Comparison of ENCODE assay signal across 20 mouse cellular contexts in genomic region chr11:93985265-93985664, GRCm38 (mm10). TPM values are rescaled to one million over a fixed set of nuclear protein-coding genes. Genes with fewer than 3 reads are reported as not detected.
A peak's percentile ranks its signal among the peaks of the same experiment; 100 is the strongest.
DNase-seq lines count a peak whose midpoint lies in the region; TF ChIP-seq lines count a peak whose summit lies in the region.
"Had no signal": no experiment of that assay in that cellular context is flagged by ENCODE, and none has a peak within 500 bp of the region (broad histone marks: within the 10 kb centered on the region; RNA-seq: fewer than 3 reads in every experiment).

No protein-coding gene starts in this region.

- TF ChIP-seq EP300 in MEL (IDR thresholded peaks at IDR 0.05; ENCODE audit: low read depth in 1 of 2, low read length in 2 of 2): peak in 1 of 2 experiments; percentile 61; a peak in 2 of 4 replicates

- TF ChIP-seq CTCF in gastrocnemius, adult 2 months (IDR thresholded peaks at IDR 0.05): no peak
- TF ChIP-seq CTCF in MEL (IDR thresholded peaks at IDR 0.05 in 2 of 3, conservative IDR thresholded peaks at IDR 0.05 in 1 of 3; ENCODE audit: control insufficient read depth in 1 of 3, insufficient read depth in 1 of 3, low read depth in 2 of 3, low read length in 3 of 3, poor library complexity in 1 of 3, severe bottlenecking in 1 of 3): no peak

- H3K9ac ChIP-seq in MEL (ENCODE audit: control insufficient read depth, low read depth, low read length, poor library complexity, severe bottlenecking): peak overlapping the region; percentile 38; the same call in 1 of the 2 replicates
- H3K9ac ChIP-seq: embryonic facial prominence, embryonic 12.5 days; forebrain, embryonic 13.5 days; forebrain, embryonic 15.5 days; forebrain, postnatal 0 days had no signal

- no peaks in the 10 kb centered on the region for H3K27me3 ChIP-seq in MEL (ENCODE audit: control insufficient read depth in 1 of 2, insufficient read depth in 2 of 2, low read length in 2 of 2)
- no peaks in the 10 kb centered on the region for H3K27me3 ChIP-seq in splenic B cell, adult 2 months (ENCODE audit: control insufficient read depth, insufficient read depth, low read length, poor library complexity, severe bottlenecking)
- H3K27me3 ChIP-seq in midbrain, embryonic 10.5 days (ENCODE audit: low read depth, poor library complexity, severe bottlenecking): no peaks in the 10 kb centered on the region
- H3K27me3 ChIP-seq: CH12.LX; embryonic facial prominence, embryonic 12.5 days; forebrain, embryonic 13.5 days; forebrain, embryonic 15.5 days had no signal

- intact Hi-C loops in gastrocnemius, adult 2 months (cut with DNase I): no loop called here

- 0 out of 2 replicates have a peak overlapping the region, but pooled peaks have one; percentile 94 for H3K27ac ChIP-seq in gastrocnemius, adult 2 months
- no peak overlapping the region for H3K27ac ChIP-seq in MEL (ENCODE audit: control insufficient read depth, low read depth, low read length)
- H3K27ac ChIP-seq in midbrain, embryonic 10.5 days (replicated peaks): no peak overlapping the region
- H3K27ac ChIP-seq: embryonic facial prominence, embryonic 10.5 days; embryonic facial prominence, embryonic 12.5 days; forebrain, embryonic 13.5 days; forebrain, embryonic 15.5 days had no signal

- H3K4me3 ChIP-seq in gastrocnemius, adult 2 months: no peak overlapping the region
- peak overlapping the region; percentile 21 to 22; a peak in 1 of 4 replicates for H3K4me3 ChIP-seq in MEL (ENCODE audit: control insufficient read depth in 1 of 2, insufficient read depth in 1 of 2, low read depth in 2 of 2, low read length in 2 of 2)
- no peak overlapping the region for H3K4me3 ChIP-seq in midbrain, embryonic 10.5 days
- H3K4me3 ChIP-seq: embryonic facial prominence, embryonic 10.5 days; embryonic facial prominence, embryonic 12.5 days; forebrain, embryonic 13.5 days; forebrain, embryonic 15.5 days had no signal

- no peak for TF ChIP-seq RAD21 in MEL (IDR thresholded peaks at IDR 0.05; ENCODE audit: low read depth, low read length)

- no peaks in the 10 kb centered on the region for H3K9me3 ChIP-seq in MEL (replicated peaks; ENCODE audit: insufficient read depth, low read length)
- H3K9me3 ChIP-seq in midbrain, embryonic 10.5 days (replicated peaks): no peaks in the 10 kb centered on the region
- H3K9me3 ChIP-seq: embryonic facial prominence, embryonic 10.5 days; embryonic facial prominence, embryonic 12.5 days; forebrain, embryonic 13.5 days; forebrain, embryonic 15.5 days; G1E had no signal

- H3K4me1 ChIP-seq in MEL (ENCODE audit: control insufficient read depth in 1 of 2, insufficient read depth in 2 of 2, low read length in 2 of 2): peaks cover 8 to 27% of the 10 kb centered on the region in 2 experiments
- no peaks in the 10 kb centered on the region for H3K4me1 ChIP-seq in midbrain, embryonic 10.5 days
- H3K4me1 ChIP-seq: embryonic facial prominence, embryonic 10.5 days; embryonic facial prominence, embryonic 12.5 days; forebrain, embryonic 13.5 days; forebrain, embryonic 15.5 days had no signal

- TF ChIP-seq POLR2A in MEL (IDR thresholded peaks at IDR 0.05; ENCODE audit: control insufficient read depth in 1 of 2, insufficient read depth in 1 of 2, low read depth in 1 of 2, low read length in 2 of 2, poor library complexity in 1 of 2): no peak

- WGBS in midbrain, embryonic 10.5 days: 87% methylated on average over 5 of the region's 5 CpGs

- DNase-seq in gastrocnemius, adult 2 months: no peak
- no peak for DNase-seq in gastrocnemius, adult 8-10 months (ENCODE audit: low spot score in 2 of 2)
- DNase-seq in MEL (ENCODE audit: low read depth, low spot score): peak; percentile 68
- peak; percentile 56 for DNase-seq in splenic B cell, adult 2 months (ENCODE audit: low read depth, low spot score)
- DNase-seq in midbrain, embryonic 10.5 days (ENCODE audit: low spot score): no peak
- DNase-seq: adrenal gland, adult 2 months; adrenal gland, postnatal 10 days; adrenal gland, postnatal 25 days; cerebellum, adult 11-12 months; cerebellum, adult 2 months; cerebellum, adult 9-10 months; cerebellum, postnatal 10 days; cerebellum, postnatal 25 days; forebrain, postnatal 0 days had no signal

- H3K79me2 ChIP-seq in MEL (ENCODE audit: control insufficient read depth, insufficient read depth, low read length, poor library complexity): no peaks in the 10 kb centered on the region

- peaks cover 0 to 14% of the 10 kb centered on the region in 2 experiments; a peak in 2 of 4 replicates for H3K36me3 ChIP-seq in MEL (ENCODE audit: control insufficient read depth in 1 of 2, insufficient read depth in 2 of 2, low read length in 2 of 2)
- H3K36me3 ChIP-seq in splenic B cell, adult 2 months (ENCODE audit: control insufficient read depth, insufficient read depth, low read length, poor library complexity, severe bottlenecking): no peaks in the 10 kb centered on the region
- no peaks in the 10 kb centered on the region for H3K36me3 ChIP-seq in midbrain, embryonic 10.5 days
- H3K36me3 ChIP-seq: embryonic facial prominence, embryonic 10.5 days; embryonic facial prominence, embryonic 12.5 days; forebrain, embryonic 15.5 days; G1E had no signal

TF ChIP-seq in MEL, 35 proteins besides CTCF, POLR2A, EP300 and RAD21:
- TF ChIP-seq SMC3 (IDR thresholded peaks at IDR 0.05; ENCODE audit: low read depth, low read length) (no peak), ELF1 (IDR thresholded peaks at IDR 0.05; ENCODE audit: low read depth, low read length) (peak; percentile 32; the same call in 1 of the 2 replicates), KAT2A (conservative IDR thresholded peaks at IDR 0.05; ENCODE audit: low read depth, low read length) (no peak), ZKSCAN1 (IDR thresholded peaks at IDR 0.05; ENCODE audit: low read depth, low read length) (0 out of 2 replicates have a peak, but pooled peaks have one; percentile 40), ZMIZ1 (IDR thresholded peaks at IDR 0.05; ENCODE audit: low read depth, low read length) (no peak), ZNF384 (IDR thresholded peaks at IDR 0.05; ENCODE audit: low read depth, low read length) (peak; percentile 75), MYB (IDR thresholded peaks at IDR 0.05; ENCODE audit: low read depth, low read length) (no peak)
TF ChIP-seq in MEL: peak in this region for 3.

RNA-seq across cellular contexts. Expression of gene Spag9, which starts 10.6 kb away (rescaled TPM):
- 100 to 1,000 TPM; 154 to 161 TPM for total RNA-seq in gastrocnemius, adult 2 months (2021)
- 100 to 1,000 TPM; 142 to 167 (median 160) TPM for total RNA-seq in gastrocnemius, adult 8-10 months (2022)
- total RNA-seq in MEL (2012; rRNA removed): 19.1 and 20.6 TPM in 2 replicates
- 100 to 1,000 TPM in 1 of 2 experiments, 10 to 100 TPM in 1; 18.9 to 279 TPM for polyA plus RNA-seq in MEL (2012; ENCODE audit: insufficient read depth in 1 of 2, insufficient read length in 2 of 2, low read depth in 1 of 2, low replicate concordance in 2 of 2, missing spikeins in 1 of 2)
- 61.9 and 81.6 TPM in 2 replicates for polyA plus RNA-seq in midbrain, embryonic 10.5 days (2016; fragmentation: Nextera tagmentation; extraction: Ambion mirVana)

RNA-seq across cellular contexts. Expression of gene Nme1, which starts 16.9 kb away (rescaled TPM):
- 10 to 100 TPM; 13.0 to 22.7 TPM for total RNA-seq in gastrocnemius, adult 2 months (2021)
- total RNA-seq in gastrocnemius, adult 8-10 months (2022): 10 to 100 TPM; 10.3 to 24.4 (median 11.8) TPM
- total RNA-seq in MEL (2012; rRNA removed): 210 and 253 TPM in 2 replicates
- polyA plus RNA-seq in MEL (2012; ENCODE audit: insufficient read depth in 1 of 2, insufficient read length in 2 of 2, low read depth in 1 of 2, low replicate concordance in 2 of 2, missing spikeins in 1 of 2): 100 to 1,000 TPM in 1 of 2 experiments, not detected in 1; 131 TPM
- polyA plus RNA-seq in midbrain, embryonic 10.5 days (2016; fragmentation: Nextera tagmentation; extraction: Ambion mirVana): 281 and 305 TPM in 2 replicates

RNA-seq across cellular contexts. Expression of gene Gm20390, which starts 17.2 kb away (rescaled TPM):
- total RNA-seq in gastrocnemius, adult 2 months (2021): 10 to 100 TPM in 1 of 2 experiments, 1 to 10 TPM in 1; 2.8 to 13.0 TPM
- 10 to 100 TPM in 2 of 4 experiments, 1 to 10 TPM in 2; 7.0 to 15.4 (median 9.8) TPM for total RNA-seq in gastrocnemius, adult 8-10 months (2022)
- total RNA-seq in MEL (2012; rRNA removed): 673 and 732 TPM in 2 replicates
- 100 to 1,000 TPM in 1 of 2 experiments, not detected in 1; 760 TPM for polyA plus RNA-seq in MEL (2012; ENCODE audit: insufficient read depth in 1 of 2, insufficient read length in 2 of 2, low read depth in 1 of 2, low replicate concordance in 2 of 2, missing spikeins in 1 of 2)
- polyA plus RNA-seq in midbrain, embryonic 10.5 days (2016; fragmentation: Nextera tagmentation; extraction: Ambion mirVana): 451 and 498 TPM in 2 replicates

RNA-seq across cellular contexts. Expression of gene Nme2, which starts 29.2 kb away (rescaled TPM):
- total RNA-seq in gastrocnemius, adult 2 months (2021): 100 to 1,000 TPM; 611 to 700 TPM
- total RNA-seq in gastrocnemius, adult 8-10 months (2022): 100 to 1,000 TPM; 682 to 772 (median 716) TPM
- total RNA-seq in MEL (2012; rRNA removed): 530 and 612 TPM in 2 replicates
- 100 to 1,000 TPM in 1 of 2 experiments, not detected in 1; 126 TPM for polyA plus RNA-seq in MEL (2012; ENCODE audit: insufficient read depth in 1 of 2, insufficient read length in 2 of 2, low read depth in 1 of 2, low replicate concordance in 2 of 2, missing spikeins in 1 of 2)
- polyA plus RNA-seq in midbrain, embryonic 10.5 days (2016; fragmentation: Nextera tagmentation; extraction: Ambion mirVana): 127 and 138 TPM in 2 replicates

Comparison
In these comparisons a context has a peak if more than half of its experiments do, and no peak if none do; other contexts are left out.
1. DNase-seq: peak in MEL (single experiment) and splenic B cell, adult 2 months (single experiment); none in gastrocnemius, adult 2 months (single experiment), gastrocnemius, adult 8-10 months (0 of 2) and midbrain, embryonic 10.5 days (single experiment).
2. H3K4me3 ChIP-seq: peak in MEL (2 of 2); none in gastrocnemius, adult 2 months (single experiment) and midbrain, embryonic 10.5 days (single experiment).
3. RNA of gene Gm20390, which starts 17.2 kb away (total RNA-seq): 673 to 732 TPM in MEL; 2.8 to 13.0 TPM in gastrocnemius, adult 2 months and 7.0 to 15.4 TPM in gastrocnemius, adult 8-10 months; every median in the first group is over 10 times any median in the second.